Mouse (Mus musculus): ENCODE results near the gene Ms4a4c.

DNA sequence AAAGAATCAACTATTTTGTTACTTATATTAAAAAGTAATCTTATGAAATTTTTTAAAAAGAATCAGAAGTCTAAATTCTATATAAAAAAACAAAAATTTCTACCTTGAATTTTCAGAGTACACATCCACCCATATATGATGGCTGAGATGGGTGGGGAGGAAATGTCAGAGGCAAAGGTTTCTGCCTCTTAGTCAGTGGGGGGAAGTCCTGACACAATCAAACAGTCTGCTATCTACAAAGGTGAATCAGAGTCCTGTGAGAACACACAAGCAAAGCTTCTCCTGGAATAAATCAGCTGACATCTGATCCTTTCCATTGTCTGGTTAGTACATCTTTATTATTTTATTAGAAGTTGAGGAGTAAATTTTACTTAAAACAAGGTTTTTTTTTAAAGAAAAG lies 38.8 kb downstream of the Ms4a4c start, which contains the start of gene Ms4a4b:
- no peak for TF ChIP-seq ZNF384 (IDR thresholded peaks at IDR 0.05; ENCODE audit: low read depth, low read length)
- TF ChIP-seq HCFC1 (IDR thresholded peaks at IDR 0.05; ENCODE audit: borderline replicate concordance, insufficient read depth, low read length): no peak
- no peak for TF ChIP-seq CHD2 (IDR thresholded peaks at IDR 0.05; ENCODE audit: low read depth, low read length)
